Mouse (Mus musculus): ENCODE results near the gene Nhej1. TPM values are rescaled to one million over a fixed set of nuclear protein-coding genes. Genes with fewer than 3 reads are reported as not detected.

Nhej1 gene
- total RNA-seq, 1 experiment, result 7.7 TPM

GRCm38 (mm10) chr1:75147411-75148135, 22.6 kb upstream of the Nhej1 start:
- TF ChIP-seq HCFC1 (IDR thresholded peaks at IDR 0.05; ENCODE audit: borderline replicate concordance, insufficient read depth, low read length) (no peak), MAFK (IDR thresholded peaks at IDR 0.05; ENCODE audit: insufficient read depth, low read depth, low read length) (no peak), ZC3H11A (IDR thresholded peaks at IDR 0.05; ENCODE audit: borderline replicate concordance, low read depth, low read length) (no peak), CHD2 (IDR thresholded peaks at IDR 0.05; ENCODE audit: low read depth, low read length) (no peak), ZNF384 (IDR thresholded peaks at IDR 0.05; ENCODE audit: low read depth, low read length) (no peak)
- Histone ChIP-seq H3K4me1 (ENCODE audit: control insufficient read depth in 2 of 2, insufficient read depth in 2 of 2, low read length in 2 of 2, poor library complexity in 1 of 2) (no peaks in the 10 kb centered on the region), H3K36me3 (ENCODE audit: control insufficient read depth, insufficient read depth, low read length, poor library complexity, severe bottlenecking) (peaks cover 21% of the 10 kb centered on the region; the same call in 1 of the 2 replicates), H3K4me3 (ENCODE audit: insufficient read depth in 1 of 2, low read depth in 1 of 2, low read length in 2 of 2, poor library complexity in 1 of 2, severe bottlenecking in 1 of 2) (no peak overlapping the region), H3K9me3 (ENCODE audit: control insufficient read depth, insufficient read depth, low read depth, low read length) (no peaks in the 10 kb centered on the region), H3K27ac (ENCODE audit: insufficient read depth, low read depth, low read length, poor library complexity, severe bottlenecking) (no peak overlapping the region), H3K9ac (ENCODE audit: insufficient read depth, low read depth, low read length, poor library complexity, severe bottlenecking) (no peak overlapping the region)
- in situ Hi-C loops (cut with MboI; ENCODE audit: low sequenced_read_pairs in 2 of 2, unreplicated experiment in 2 of 2), result no loop called here
- no peak for DNase-seq (ENCODE audit: low read depth, low spot score)

GRCm38 (mm10) chr1:75145589-75145988, 20.6 kb upstream of the Nhej1 start:
- no peak overlapping the region for H3K9ac ChIP-seq (ENCODE audit: insufficient read depth, low read depth, low read length, poor library complexity, severe bottlenecking)
- no peak overlapping the region for H3K4me3 ChIP-seq (ENCODE audit: insufficient read depth in 1 of 2, low read depth in 1 of 2, low read length in 2 of 2, poor library complexity in 1 of 2, severe bottlenecking in 1 of 2)
- H3K36me3 ChIP-seq (ENCODE audit: control insufficient read depth, insufficient read depth, low read length, poor library complexity, severe bottlenecking), result peaks cover 21% of the 10 kb centered on the region; the same call in 1 of the 2 replicates
- no peak overlapping the region for H3K27ac ChIP-seq (ENCODE audit: insufficient read depth, low read depth, low read length, poor library complexity, severe bottlenecking)
- H3K4me1 ChIP-seq (ENCODE audit: control insufficient read depth in 2 of 2, insufficient read depth in 2 of 2, low read length in 2 of 2, poor library complexity in 1 of 2), result no peaks in the 10 kb centered on the region; a peak in 1 of 4 replicates
- DNase-seq (ENCODE audit: low read depth, low spot score), result no peak
- no peak for TF ChIP-seq ZNF384 (IDR thresholded peaks at IDR 0.05; ENCODE audit: low read depth, low read length)
- no peak for TF ChIP-seq HCFC1 (IDR thresholded peaks at IDR 0.05; ENCODE audit: borderline replicate concordance, insufficient read depth, low read length)
- TF ChIP-seq CHD2 (IDR thresholded peaks at IDR 0.05; ENCODE audit: low read depth, low read length), result no peak
- no peak for TF ChIP-seq ZC3H11A (IDR thresholded peaks at IDR 0.05; ENCODE audit: borderline replicate concordance, low read depth, low read length)
- no peak for TF ChIP-seq MAFK (IDR thresholded peaks at IDR 0.05; ENCODE audit: insufficient read depth, low read depth, low read length)
- in situ Hi-C loops (cut with MboI; ENCODE audit: low sequenced_read_pairs in 2 of 2, unreplicated experiment in 2 of 2), result no loop called here
- H3K9me3 ChIP-seq (ENCODE audit: control insufficient read depth, insufficient read depth, low read depth, low read length), result no peaks in the 10 kb centered on the region

GRCm38 (mm10) chr1:75142301-75143261, 17.6 kb upstream of the Nhej1 start, which contains the start of the genes Cnppd1 and Retreg2:
TSS of gene Cnppd1 (minus strand) at chr1:75142711.
TSS of gene Retreg2 (plus strand) at chr1:75142778.
- in situ Hi-C loops (cut with MboI; ENCODE audit: low sequenced_read_pairs in 2 of 2, unreplicated experiment in 2 of 2), result no loop called here
- peak within 1 kb of the TSS; percentile 50; the same call in 1 of the 2 replicates for H3K27ac ChIP-seq (ENCODE audit: insufficient read depth, low read depth, low read length, poor library complexity, severe bottlenecking)
- peak within 1 kb of the TSS; percentile 67 to 85 for H3K4me3 ChIP-seq (ENCODE audit: insufficient read depth in 1 of 2, low read depth in 1 of 2, low read length in 2 of 2, poor library complexity in 1 of 2, severe bottlenecking in 1 of 2)
- TF ChIP-seq ZNF384 (IDR thresholded peaks at IDR 0.05; ENCODE audit: low read depth, low read length) (peak; percentile 86), HCFC1 (IDR thresholded peaks at IDR 0.05; ENCODE audit: borderline replicate concordance, insufficient read depth, low read length) (peak; percentile 62; the same call in 1 of the 2 replicates), MAFK (IDR thresholded peaks at IDR 0.05; ENCODE audit: insufficient read depth, low read depth, low read length) (no peak)
- peak within 1 kb of the TSS; percentile 82 for H3K9ac ChIP-seq (ENCODE audit: insufficient read depth, low read depth, low read length, poor library complexity, severe bottlenecking)
- H3K9me3 ChIP-seq (ENCODE audit: control insufficient read depth, insufficient read depth, low read depth, low read length), result no peaks in the 10 kb centered on the region
- DNase-seq (ENCODE audit: low read depth, low spot score), result peak; percentile 90
- H3K4me1 ChIP-seq (ENCODE audit: control insufficient read depth in 2 of 2, insufficient read depth in 2 of 2, low read length in 2 of 2, poor library complexity in 1 of 2), result no peaks in the 10 kb centered on the region; a peak in 1 of 4 replicates
- peaks cover 20% of the 10 kb centered on the region; the same call in 1 of the 2 replicates for H3K36me3 ChIP-seq (ENCODE audit: control insufficient read depth, insufficient read depth, low read length, poor library complexity, severe bottlenecking)

- peak overlapping the region; percentile 82 for H3K9ac ChIP-seq (ENCODE audit: insufficient read depth, low read depth, low read length, poor library complexity, severe bottlenecking)
- in situ Hi-C loops (cut with MboI; ENCODE audit: low sequenced_read_pairs in 2 of 2, unreplicated experiment in 2 of 2), result no loop called here
- DNase-seq (ENCODE audit: low read depth, low spot score), result no peak
- H3K36me3 ChIP-seq (ENCODE audit: control insufficient read depth, insufficient read depth, low read length, poor library complexity, severe bottlenecking), result peaks cover 15% of the 10 kb centered on the region; the same call in 1 of the 2 replicates
- H3K27ac ChIP-seq (ENCODE audit: insufficient read depth, low read depth, low read length, poor library complexity, severe bottlenecking), result no peak overlapping the region
- H3K4me3 ChIP-seq (ENCODE audit: insufficient read depth in 1 of 2, low read depth in 1 of 2, low read length in 2 of 2, poor library complexity in 1 of 2, severe bottlenecking in 1 of 2), result peak overlapping the region; percentile 52 to 85
- no peaks in the 10 kb centered on the region; a peak in 1 of 4 replicates for H3K4me1 ChIP-seq (ENCODE audit: control insufficient read depth in 2 of 2, insufficient read depth in 2 of 2, low read length in 2 of 2, poor library complexity in 1 of 2)
- TF ChIP-seq HCFC1 (IDR thresholded peaks at IDR 0.05; ENCODE audit: borderline replicate concordance, insufficient read depth, low read length) (no peak), CHD2 (IDR thresholded peaks at IDR 0.05; ENCODE audit: low read depth, low read length) (no peak), MAFK (IDR thresholded peaks at IDR 0.05; ENCODE audit: insufficient read depth, low read depth, low read length) (no peak), ZC3H11A (IDR thresholded peaks at IDR 0.05; ENCODE audit: borderline replicate concordance, low read depth, low read length) (no peak), ZNF384 (IDR thresholded peaks at IDR 0.05; ENCODE audit: low read depth, low read length) (no peak)
- H3K9me3 ChIP-seq (ENCODE audit: control insufficient read depth, insufficient read depth, low read depth, low read length), result no peaks in the 10 kb centered on the region
Measured at GRCm38 (mm10) chr1:75141486-75142190, 16.6 kb upstream of the Nhej1 start.

Data from ES-E14 (cell line).